Mouse (Mus musculus) Muller cell, postnatal 12 days (primary cell): ENCODE results near the gene Lrrc30.

ENCODE experiments used
- DNase-seq: peaks from one replicate; pipeline ENCODE4 v3.0.0-alpha.2; 2015; ENCODE audit errors: inconsistent ontology term

The Lrrc30 gene

DNA sequence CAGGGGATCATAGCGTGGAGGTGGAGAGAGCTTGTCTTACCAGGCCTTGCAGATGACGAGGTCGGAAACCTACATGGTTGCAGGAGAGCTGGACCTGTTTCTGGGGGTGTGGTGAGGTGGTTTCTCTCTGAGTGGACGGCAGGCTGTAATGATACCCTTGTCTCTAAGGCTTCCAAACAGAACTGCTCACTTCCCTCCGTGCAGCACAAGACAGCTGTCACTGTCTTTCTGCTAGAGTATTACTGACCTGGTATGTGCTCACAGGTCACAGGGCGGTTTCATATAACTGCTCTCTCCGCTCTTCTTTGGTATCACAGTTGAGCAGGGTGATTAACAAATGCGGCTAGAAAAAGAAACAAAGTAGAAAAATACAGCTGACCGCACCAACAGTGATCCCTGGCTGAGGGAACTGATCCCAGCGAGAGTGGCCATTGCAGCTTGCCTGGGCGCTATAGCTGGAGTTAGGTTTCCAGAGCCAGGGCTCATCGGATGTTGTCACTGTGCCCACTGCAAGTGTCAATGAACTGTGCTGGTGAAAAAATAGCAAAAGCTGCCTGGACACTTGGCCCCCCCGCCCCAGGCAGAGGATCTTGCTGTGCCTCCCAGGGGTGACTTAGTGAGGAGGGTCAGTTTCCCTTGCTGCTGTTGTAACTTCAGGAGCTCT, at the start of gene Lrrc30:
Lrrc30 (minus strand) TSS at position 48 of the 664 bp plus-strand sequence.
- DNase-seq = no peak

- DNase-seq = no peak
Observed at GRCm38 (mm10) chr17:67681084-67681483, 48.6 kb upstream of the Lrrc30 start.

DNA sequence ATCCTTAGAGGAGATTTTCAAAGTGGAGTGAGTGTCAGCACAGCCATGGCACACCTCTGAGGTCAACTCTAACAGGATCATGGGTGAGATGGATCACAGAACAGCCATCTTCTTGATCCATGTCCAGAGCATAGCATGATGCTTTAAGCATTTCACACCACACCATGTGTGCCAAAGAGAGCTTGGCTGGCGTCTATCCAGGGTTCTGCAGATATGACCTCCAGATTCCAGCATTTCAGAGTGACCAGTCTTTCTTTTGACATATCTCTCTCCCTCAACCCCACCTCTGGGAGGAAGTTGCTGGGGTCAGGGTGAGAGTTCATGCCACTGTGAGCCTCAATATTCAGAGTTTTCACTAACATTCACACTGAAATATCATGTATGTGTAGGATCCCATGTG, 46.1 kb upstream of the Lrrc30 start:
- no peak for DNase-seq

- DNase-seq = peak; percentile 51
Observed at GRCm38 (mm10) chr17:67667981-67668380, 35.5 kb upstream of the Lrrc30 start.

DNA sequence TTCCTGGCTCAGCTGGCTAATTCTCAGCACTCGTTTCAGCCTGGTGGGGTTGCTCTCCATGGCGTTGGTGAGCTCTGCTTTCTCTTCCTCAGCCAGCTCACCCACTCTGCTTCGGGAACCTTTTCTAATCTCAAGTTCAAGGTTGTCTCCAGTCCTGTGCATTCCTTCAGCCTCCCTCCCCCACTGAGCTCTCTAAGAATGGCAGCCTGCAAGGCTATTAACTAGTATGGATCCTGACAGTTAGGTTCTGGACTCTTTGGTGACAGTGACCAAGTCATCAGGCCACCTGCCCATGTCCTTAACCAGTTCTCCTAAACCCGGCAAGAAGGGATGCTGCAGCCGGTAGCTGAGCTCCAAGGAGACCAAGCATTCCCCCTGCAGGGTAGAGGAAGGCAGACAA, 34.5 kb upstream of the Lrrc30 start:
- DNase-seq = no peak

DNA sequence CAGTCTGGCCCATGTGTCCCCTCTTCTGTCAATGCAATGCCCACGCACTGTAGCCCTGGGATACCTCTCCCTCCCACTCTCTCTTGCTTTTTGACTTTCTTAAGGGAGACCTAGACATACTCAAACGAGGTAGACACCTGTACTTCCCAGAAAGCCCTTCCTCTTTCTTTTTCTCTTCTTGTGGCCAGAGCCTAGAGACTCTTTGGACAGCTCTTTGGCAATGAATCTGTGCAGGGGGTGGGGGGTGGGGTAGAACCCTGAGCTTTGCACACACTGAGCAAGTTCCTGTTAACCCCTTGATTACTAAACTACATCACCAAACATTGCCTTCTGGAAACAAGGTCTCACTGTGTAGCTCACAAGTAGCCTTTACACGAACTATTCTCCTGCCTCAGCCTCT, 31.8 kb upstream of the Lrrc30 start:
- no peak for DNase-seq

GRCm38 (mm10) chr17:67651506-67651905, 19.0 kb upstream of the Lrrc30 start:
- DNase-seq = peak; percentile 71

DNA sequence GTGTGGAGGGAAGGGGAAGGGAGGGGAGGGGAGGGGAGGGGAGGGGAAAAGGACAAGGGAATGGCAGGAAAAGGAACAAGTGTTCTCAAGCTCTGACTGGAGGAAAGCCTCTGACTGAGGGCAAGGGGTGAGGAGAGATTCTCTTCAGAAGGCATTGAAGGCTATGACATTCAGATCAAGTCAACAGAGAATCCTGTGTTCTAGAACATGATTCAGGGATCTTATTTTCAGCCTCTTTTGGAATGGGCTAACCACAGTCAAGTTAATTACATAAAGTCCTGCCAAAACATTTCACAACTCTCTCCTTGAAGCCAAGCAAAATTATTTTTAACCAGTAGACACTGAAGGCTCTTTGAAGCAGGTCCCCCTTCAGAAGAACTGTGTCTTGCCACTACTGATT, 9.1 kb upstream of the Lrrc30 start:
- DNase-seq = peak; percentile 32

- no peak for DNase-seq
Observed at GRCm38 (mm10) chr17:67638119-67638810, 5.7 kb upstream of the Lrrc30 start.

- no peak for DNase-seq
Observed at GRCm38 (mm10) chr17:67636951-67637350, 4.4 kb upstream of the Lrrc30 start.

DNA sequence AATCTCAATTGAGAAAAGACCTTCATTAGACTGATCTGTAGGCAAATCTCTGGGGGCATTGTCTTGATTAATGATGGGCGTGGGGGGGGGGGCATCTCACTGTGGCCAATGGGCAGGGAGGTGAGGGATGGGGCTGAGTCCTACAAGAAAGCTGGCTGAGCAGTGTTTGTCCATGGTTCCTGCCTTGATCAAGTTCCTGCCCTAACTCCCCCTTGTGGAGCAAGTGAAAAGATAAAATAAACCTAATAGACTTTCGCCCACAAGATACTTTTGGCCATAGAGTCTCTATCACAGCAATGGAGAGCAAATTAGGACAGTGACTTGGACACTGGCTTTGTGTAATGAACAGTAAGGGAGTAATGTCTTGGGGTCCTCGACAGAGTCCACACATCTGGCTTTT, 3.8 kb upstream of the Lrrc30 start:
- DNase-seq = no peak

DNA sequence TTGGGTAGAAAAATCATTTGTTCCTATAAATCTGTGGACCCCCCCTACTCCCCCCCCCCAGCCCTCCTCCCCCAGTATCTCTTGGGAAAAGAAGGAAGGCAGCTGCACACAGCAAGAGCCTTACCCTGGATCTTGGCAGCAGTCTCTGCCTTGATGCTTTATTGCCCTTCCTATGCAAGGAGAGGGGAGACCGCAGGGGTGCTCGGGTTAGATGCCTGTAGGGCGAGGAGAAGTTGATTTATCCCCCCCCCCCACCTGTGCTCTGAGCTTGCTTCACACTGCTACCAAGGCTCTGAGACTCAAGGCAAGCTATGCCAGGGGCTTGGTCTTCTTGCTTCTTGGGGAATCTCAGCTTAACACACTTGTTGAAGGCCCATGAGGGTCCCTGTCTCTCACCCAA, 2.8 kb downstream of the Lrrc30 start:
- no peak for DNase-seq

DNA sequence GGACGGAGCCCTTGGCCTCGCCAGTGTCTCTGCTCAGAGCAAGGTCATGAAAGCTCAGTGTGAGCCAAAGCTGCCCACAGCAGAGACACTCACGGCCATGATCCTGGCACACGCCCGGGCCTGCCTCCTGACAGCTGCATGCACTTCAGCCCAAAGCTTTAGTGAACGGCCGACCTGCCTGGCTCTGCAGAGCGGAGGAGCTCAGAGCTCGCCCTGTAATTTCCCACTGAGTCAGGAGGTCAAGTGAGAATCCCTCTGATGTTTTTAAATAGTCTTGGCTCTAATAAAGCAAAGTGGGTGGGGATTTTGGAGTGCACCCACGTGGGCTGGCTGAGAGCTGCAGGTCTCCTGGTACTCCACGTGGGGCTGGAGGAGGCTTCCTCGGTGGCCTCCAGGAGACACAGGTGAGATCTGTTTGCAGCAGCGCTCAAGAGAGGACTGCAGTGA, 3.3 kb downstream of the Lrrc30 start:
- DNase-seq = peak; percentile 90

GRCm38 (mm10) chr17:67628475-67628874, 4.0 kb downstream of the Lrrc30 start:
- no peak for DNase-seq

GRCm38 (mm10) chr17:67625431-67625830, 7.1 kb downstream of the Lrrc30 start:
- DNase-seq = no peak

- DNase-seq = no peak
Observed at GRCm38 (mm10) chr17:67619001-67619400, 13.5 kb downstream of the Lrrc30 start.

DNA sequence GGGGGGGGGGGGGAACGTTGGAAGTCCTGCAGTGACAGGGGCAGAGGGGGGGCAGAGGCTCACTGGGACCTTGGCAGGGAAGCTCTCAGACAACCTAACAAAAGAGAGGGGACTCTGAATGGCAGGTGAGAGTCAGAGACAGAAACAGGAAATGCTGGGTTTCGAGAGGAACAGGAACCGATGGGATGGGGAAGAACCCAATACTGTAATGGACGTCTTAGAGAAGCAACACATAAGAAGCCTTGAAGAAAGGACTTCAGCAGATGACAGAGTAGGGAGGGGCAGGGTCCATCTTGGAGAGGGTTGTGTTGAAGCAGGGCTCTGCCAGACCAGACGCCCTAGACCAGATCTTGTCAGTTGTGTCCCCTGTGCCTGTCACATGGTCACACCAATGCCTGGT, 18.1 kb downstream of the Lrrc30 start:
- no peak for DNase-seq

- DNase-seq = no peak
Observed at GRCm38 (mm10) chr17:67612576-67612975, 19.9 kb downstream of the Lrrc30 start.

DNA sequence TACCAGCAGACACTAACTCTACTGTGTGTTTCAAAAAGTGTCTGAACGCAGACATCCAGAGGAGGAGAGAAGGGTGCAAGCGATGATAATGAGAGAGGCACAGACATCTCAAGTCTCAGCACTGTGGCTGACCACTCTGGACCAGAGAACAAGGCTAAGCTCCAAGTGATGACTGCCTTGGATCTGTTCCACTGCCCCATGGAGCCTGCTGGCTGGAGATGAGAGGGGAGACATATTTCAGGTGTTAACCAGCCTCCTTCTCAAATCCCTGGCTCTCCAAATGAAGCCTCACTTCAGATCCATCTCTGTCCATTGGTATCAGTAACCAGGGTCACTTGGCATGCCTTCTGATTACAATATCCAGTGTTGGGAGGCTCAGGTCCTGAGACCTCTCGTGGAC, 20.4 kb downstream of the Lrrc30 start:
- no peak for DNase-seq

DNA sequence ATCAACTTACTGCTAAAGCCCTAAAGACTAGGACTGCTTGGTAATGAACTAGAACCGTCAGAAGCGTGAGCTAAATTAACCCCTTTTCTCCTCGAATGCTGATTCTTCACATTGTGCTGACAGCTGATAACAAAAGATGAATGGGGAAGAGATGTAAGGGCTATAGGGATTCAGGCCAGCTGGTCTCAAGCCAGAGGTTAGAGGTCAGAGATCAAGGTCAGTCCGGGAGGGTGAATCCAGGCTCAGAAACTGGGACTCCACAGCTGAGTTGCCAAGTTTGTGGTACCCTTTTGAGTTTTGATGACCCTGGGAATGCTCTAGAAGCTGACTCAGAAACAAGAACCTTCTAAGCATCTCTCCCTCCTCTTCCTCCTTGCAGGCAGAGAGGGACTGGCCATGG, 28.1 kb downstream of the Lrrc30 start:
- DNase-seq = no peak

DNA sequence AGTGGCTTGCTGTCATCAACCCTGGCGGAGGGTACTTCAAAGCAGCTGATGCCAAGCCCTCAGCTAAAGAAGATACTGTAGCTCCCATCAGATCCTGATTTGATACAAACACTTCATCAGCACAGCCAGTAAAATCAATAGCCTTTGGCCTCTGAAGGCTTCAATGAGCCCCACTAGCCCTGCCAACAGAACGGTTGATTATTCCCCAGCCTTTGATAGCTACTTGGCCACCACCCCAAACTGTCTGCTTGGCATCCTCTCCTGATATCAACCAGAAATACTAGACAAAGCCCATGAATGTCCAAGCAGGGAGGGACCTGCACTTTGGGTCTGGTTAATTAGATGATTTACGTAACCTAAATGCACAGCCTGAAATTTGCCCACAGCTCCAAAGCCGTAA, 30.0 kb downstream of the Lrrc30 start:
- DNase-seq = peak; percentile 86

GRCm38 (mm10) chr17:67584937-67585579, 47.5 kb downstream of the Lrrc30 start:
- peak; percentile 52 for DNase-seq

- peak; percentile 7 for DNase-seq
Observed at GRCm38 (mm10) chr17:67584533-67584932, 48.0 kb downstream of the Lrrc30 start.
